Mouse (Mus musculus) small intestine, adult 2 months (tissue): ENCODE results near the gene Clic4. TPM values are rescaled to one million over a fixed set of nuclear protein-coding genes. Genes with fewer than 3 reads are reported as not detected.
A peak's percentile ranks its signal among the peaks of the same experiment; 100 is the strongest.

ENCODE experiments used
- H3K27ac ChIP-seq: fragments of 200-500 bp; 2 replicates; pipeline ENCODE4 v1.5.1; 2012; ENCODE audit warnings: low read depth, low read length, control low read depth, inconsistent platforms; ENCODE audit not compliant: insufficient read depth
- H3K27me3 ChIP-seq: fragments of 200-500 bp; 2 replicates; pipeline ENCODE4 v1.6.1; 2012; ENCODE audit warnings: mild to moderate bottlenecking, moderate library complexity, low read length, inconsistent platforms; ENCODE audit not compliant: control insufficient read depth, insufficient read depth
- H3K36me3 ChIP-seq: fragments of 200-500 bp; 2 replicates; pipeline ENCODE4 v1.6.1; 2012; ENCODE audit warnings: mild to moderate bottlenecking, low read length, control low read depth, inconsistent platforms; ENCODE audit not compliant: control insufficient read depth, insufficient read depth
- H3K4me1 ChIP-seq: fragments of 200-500 bp; 2 replicates; pipeline ENCODE4 v1.6.1; 2012; ENCODE audit warnings: low read length, inconsistent platforms, mixed read lengths; ENCODE audit not compliant: control insufficient read depth, insufficient read depth, insufficient read length
- H3K4me3 ChIP-seq: fragments of 200-500 bp; 2 replicates; pipeline ENCODE4 v1.5.1; 2012; ENCODE audit warnings: low read depth, mild to moderate bottlenecking, control low read depth, inconsistent platforms, low read length, moderate library complexity
- CTCF ChIP-seq: fragments of 200-500 bp; IDR thresholded peaks from 2 replicates; pipeline ENCODE4 v1.5.1; 2012; ENCODE audit warnings: low read depth, mild to moderate bottlenecking, control low read depth, inconsistent platforms, low read length, moderate library complexity, mixed read lengths; ENCODE audit not compliant: insufficient replicate concordance, insufficient read length; ENCODE audit errors: extremely low read depth
- POLR2A ChIP-seq: fragments of 200-500 bp; IDR thresholded peaks from 2 replicates; pipeline ENCODE4 v1.6.1; 2012; ENCODE audit warnings: low read depth, mild to moderate bottlenecking, control low read depth, inconsistent platforms, low read length, moderate library complexity
- WGBS: fragments of 180-500 bp; shearing (Covaris S2); methylation state at CpG from one replicate; pipeline ENCODE4 v1.1.7; 2018; 5-methylcytosine and 5-hydroxymethylcytosine counted together
- polyA plus RNA-seq: library from polyadenylated mRNA; depleted of rRNA; stranded (reverse); fragments of >200 nt; gene quantifications from 2 replicates; pipeline ENCODE4 v1.2.3, GENCODE M21; 2012

The Clic4 gene
- polyA plus RNA-seq, 1 experiment = 26.2 TPM

- Histone ChIP-seq H3K4me3 (peak overlapping the region; percentile 72), H3K36me3 (no peaks in the 10 kb centered on the region), H3K27me3 (no peaks in the 10 kb centered on the region), H3K4me1 (peaks cover 16% of the 10 kb centered on the region; the same call in 1 of the 2 replicates), H3K27ac (peak overlapping the region; percentile 74)
- TF ChIP-seq POLR2A (no peak), CTCF (no peak)
- WGBS = under 1% methylated on average over 67 of the region's 67 CpGs
Measured at GRCm38 (mm10) chr4:135271881-135272616, 565 bp downstream of the Clic4 start.

DNA sequence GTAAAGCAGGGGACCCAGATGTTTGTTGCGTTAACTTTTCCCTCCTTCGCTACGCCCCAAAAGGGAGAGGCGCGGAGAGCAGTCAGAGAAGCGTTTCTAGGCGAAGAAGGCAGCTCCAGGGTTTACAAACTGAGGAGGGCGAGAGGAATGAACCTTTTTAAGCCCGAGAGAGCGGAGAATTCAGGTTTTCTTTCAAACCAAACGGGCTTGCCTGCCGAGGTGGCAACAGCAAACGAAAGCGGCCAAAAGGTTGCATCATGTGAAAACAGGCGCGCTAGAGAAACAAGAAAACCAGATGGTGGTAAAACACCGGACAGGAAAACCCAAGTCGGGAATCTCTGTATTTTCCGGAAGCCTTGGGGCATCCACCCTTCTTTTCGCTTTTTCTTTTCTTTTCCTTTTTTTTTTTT, 1.2 kb downstream of the Clic4 start:
- H3K4me1 ChIP-seq = peaks cover 13% of the 10 kb centered on the region; the same call in 1 of the 2 replicates
- peak overlapping the region; percentile 72 for H3K4me3 ChIP-seq
- no peaks in the 10 kb centered on the region for H3K36me3 ChIP-seq
- TF ChIP-seq POLR2A = no peak
- TF ChIP-seq CTCF = peak; percentile 14; the same call in 1 of the 2 replicates
- H3K27ac ChIP-seq = peak overlapping the region; percentile 74
- WGBS = 5% methylated on average over 20 of the region's 20 CpGs
- no peaks in the 10 kb centered on the region for H3K27me3 ChIP-seq

- Histone ChIP-seq H3K4me1 (peaks cover 13% of the 10 kb centered on the region; the same call in 1 of the 2 replicates), H3K36me3 (no peaks in the 10 kb centered on the region), H3K27me3 (no peaks in the 10 kb centered on the region), H3K4me3 (no peak overlapping the region), H3K27ac (no peak overlapping the region)
- no peak for TF ChIP-seq POLR2A
- no peak for TF ChIP-seq CTCF
- WGBS = 75% methylated on average over 8 of the region's 8 CpGs
Measured at GRCm38 (mm10) chr4:135270476-135270875, 2.1 kb downstream of the Clic4 start.

GRCm38 (mm10) chr4:135269656-135270341, 2.8 kb downstream of the Clic4 start:
- TF ChIP-seq POLR2A = no peak
- no peak for TF ChIP-seq CTCF
- H3K4me1 ChIP-seq = peaks cover 13% of the 10 kb centered on the region; the same call in 1 of the 2 replicates
- WGBS = 73% methylated on average over 7 of the region's 7 CpGs
- H3K4me3 ChIP-seq = no peak overlapping the region
- no peaks in the 10 kb centered on the region for H3K36me3 ChIP-seq
- no peaks in the 10 kb centered on the region for H3K27me3 ChIP-seq
- H3K27ac ChIP-seq = peak overlapping the region; percentile 26; the same call in 1 of the 2 replicates

DNA sequence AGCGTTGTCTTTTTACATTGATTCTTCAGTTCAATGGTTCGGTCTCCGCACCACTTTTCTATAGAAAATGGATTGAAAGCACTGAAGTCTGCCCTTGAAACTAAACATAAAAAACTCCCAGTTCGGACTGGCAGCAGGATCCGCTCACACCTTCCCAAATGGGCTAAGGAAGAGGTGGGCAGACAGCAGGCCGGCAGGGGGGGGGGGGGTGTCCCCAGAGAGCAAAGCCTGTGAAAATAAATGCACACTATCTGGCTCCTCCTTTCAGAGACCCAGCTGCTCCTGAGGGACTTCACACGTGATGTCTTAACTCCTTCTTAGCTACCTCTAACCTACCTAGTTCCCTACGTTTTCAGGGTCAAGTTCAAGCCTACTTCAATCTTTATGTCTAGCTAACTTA, 5.1 kb downstream of the Clic4 start:
- no peak overlapping the region for H3K27ac ChIP-seq
- 63% methylated on average over 8 of the region's 8 CpGs for WGBS
- H3K36me3 ChIP-seq = 0 out of 2 replicates have a peak, but pooled peaks cover 2% of the 10 kb centered on the region
- peaks cover 2% of the 10 kb centered on the region; the same call in 1 of the 2 replicates for H3K4me1 ChIP-seq
- H3K4me3 ChIP-seq = no peak overlapping the region
- no peak for TF ChIP-seq POLR2A
- TF ChIP-seq CTCF = no peak
- no peaks in the 10 kb centered on the region for H3K27me3 ChIP-seq

GRCm38 (mm10) chr4:135266987-135267386, 5.6 kb downstream of the Clic4 start:
- Histone ChIP-seq H3K36me3 (0 out of 2 replicates have a peak, but pooled peaks cover 4% of the 10 kb centered on the region), H3K27ac (no peak overlapping the region), H3K4me1 (peaks cover 2% of the 10 kb centered on the region; the same call in 1 of the 2 replicates), H3K4me3 (no peak overlapping the region), H3K27me3 (no peaks in the 10 kb centered on the region)
- WGBS = 69% methylated on average over 9 of the region's 9 CpGs
- no peak for TF ChIP-seq POLR2A

DNA sequence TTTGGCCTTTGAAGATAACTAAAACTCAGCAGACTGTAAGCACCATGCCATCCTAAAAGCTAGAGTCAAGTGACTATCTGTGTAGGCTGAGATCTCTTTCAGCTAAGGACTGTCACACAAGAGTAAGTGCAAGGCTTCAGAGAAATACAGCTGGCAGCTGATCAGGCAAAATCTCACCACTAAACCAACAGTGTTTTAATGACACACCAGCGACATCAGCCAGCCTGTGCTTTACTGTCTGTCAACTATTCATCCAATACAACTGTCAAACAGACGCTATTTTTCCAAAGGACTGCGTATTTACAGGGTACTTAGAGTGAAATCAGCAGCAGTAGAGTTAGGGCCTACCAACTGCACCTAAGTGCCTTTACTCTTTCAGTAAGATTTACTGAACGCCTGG, 12.2 kb downstream of the Clic4 start:
- H3K27me3 ChIP-seq = no peaks in the 10 kb centered on the region
- no peak overlapping the region for H3K27ac ChIP-seq
- no peaks in the 10 kb centered on the region for H3K4me1 ChIP-seq
- H3K4me3 ChIP-seq = no peak overlapping the region
- no peak for TF ChIP-seq POLR2A
- TF ChIP-seq CTCF = no peak
- peaks cover 6% of the 10 kb centered on the region; the same call in 1 of the 2 replicates for H3K36me3 ChIP-seq
- 80% methylated on average over 4 of the region's 4 CpGs for WGBS
